Mouse (Mus musculus) CH12.LX (cell line): ENCODE measurements around the gene Unk.

Experiments used
- CTCF ChIP-seq, 2 experiments: IDR thresholded peaks in 1 of 2; conservative IDR thresholded peaks in 1 of 2; 2 replicates each; pipeline ENCODE4 v1.5.1; 2011 to 2012; ENCODE audit warnings: low read depth in 2 of 2, low read length in 2 of 2, improper control_type of control experiment in 1 of 2, inconsistent platforms in 1 of 2, mild to moderate bottlenecking in 1 of 2, moderate library complexity in 1 of 2
- EP300 ChIP-seq: IDR thresholded peaks from 2 replicates; pipeline ENCODE4 v1.6.1; 2011; ENCODE audit warnings: low read length, improper control_type of control experiment
- HCFC1 ChIP-seq: IDR thresholded peaks from 2 replicates; pipeline ENCODE4 v1.6.1; 2012; ENCODE audit warnings: low read depth, mild to moderate bottlenecking, inconsistent platforms, low read length, improper control_type of control experiment
- JUND ChIP-seq: conservative IDR thresholded peaks from 2 replicates; pipeline ENCODE4 v1.6.1; 2011; ENCODE audit warnings: low read depth, low read length, improper control_type of control experiment
- KAT2A ChIP-seq: IDR thresholded peaks from 2 replicates; pipeline ENCODE4 v1.6.1; 2012; ENCODE audit warnings: low read length, improper control_type of control experiment, inconsistent platforms; ENCODE audit not compliant: insufficient replicate concordance
- POLR2A ChIP-seq: IDR thresholded peaks from 2 replicates; pipeline ENCODE4 v1.6.1; 2011; ENCODE audit warnings: low read depth, mild to moderate bottlenecking, improper control_type of control experiment, low read length
- RCOR1 ChIP-seq: conservative IDR thresholded peaks from 2 replicates; pipeline ENCODE4 v1.6.1; 2012; ENCODE audit warnings: low read depth, mild to moderate bottlenecking, inconsistent platforms, low read length, improper control_type of control experiment
- SIN3A ChIP-seq: IDR thresholded peaks from 2 replicates; pipeline ENCODE4 v1.6.1; 2012; ENCODE audit warnings: low read length, improper control_type of control experiment, inconsistent platforms
- SMC3 ChIP-seq: IDR thresholded peaks from 2 replicates; pipeline ENCODE4 v1.6.1; 2011; ENCODE audit warnings: low read depth, low read length, improper control_type of control experiment
- TCF12 ChIP-seq: IDR thresholded peaks from 2 replicates; pipeline ENCODE4 v1.6.1; 2014; ENCODE audit warnings: low read depth, mild to moderate bottlenecking, inconsistent platforms, low read length, improper control_type of control experiment
- ZC3H11A ChIP-seq: IDR thresholded peaks from 2 replicates; pipeline ENCODE4 v1.6.1; 2012; ENCODE audit warnings: low read depth, mild to moderate bottlenecking, inconsistent platforms, low read length, improper control_type of control experiment

- TF ChIP-seq CTCF (conservative IDR thresholded peaks at IDR 0.05 in 1 of 2, IDR thresholded peaks at IDR 0.05 in 1 of 2; ENCODE audit: low read depth in 2 of 2, low read length in 2 of 2) (no peak), JUND (no peak), TCF12 (no peak), SIN3A (no peak), POLR2A (no peak; the same call in 1 of the 2 replicates), EP300 (no peak), ZC3H11A (no peak), KAT2A (no peak), SMC3 (no peak), HCFC1 (no peak), RCOR1 (no peak)
Observed at GRCm38 (mm10) chr11:116058868-116059690, 29.0 kb downstream of the Unk start.
